Mouse (Mus musculus): ENCODE measurements at regions not wholly inside any gene's neighbourhood (a gene's known extent, or its start where the extent isn't known, plus 50 kb on each side); places are given as distances from the start of the nearest gene placed in this dataset.
A peak's percentile ranks its signal among the peaks of the same experiment; 100 is the strongest.
"Not testable (repeated sequence)": the region's sequence is repeated elsewhere in the genome, so short reads cannot be mapped to it uniquely, and the experiment has no call there.

- H3K4me1 ChIP-seq (ENCODE audit: control insufficient read depth, insufficient read depth, low read length), result no peaks in the 10 kb centered on the region
- no peak overlapping the region for H3K27ac ChIP-seq (replicated peaks; ENCODE audit: low read depth, low read length)
- no peaks in the 10 kb centered on the region for H3K36me3 ChIP-seq (ENCODE audit: control insufficient read depth, insufficient read depth, low read length)
- H3K9me3 ChIP-seq (ENCODE audit: control insufficient read depth, low read length), result no peaks in the 10 kb centered on the region
- ATAC-seq (ENCODE audit: low read depth) (no peak), DNase-seq (ENCODE audit: low spot score) (no peak)
- no peaks in the 10 kb centered on the region for H3K27me3 ChIP-seq (replicated peaks; ENCODE audit: control insufficient read depth, insufficient read depth, low read length)
- no peak overlapping the region for H3K4me2 ChIP-seq (ENCODE audit: low read depth, low read length)
- no peak overlapping the region for H3K4me3 ChIP-seq (ENCODE audit: low read depth, low read length)
- 72% methylated on average over 11 of the region's 11 CpGs for WGBS
- no peak overlapping the region for H3K9ac ChIP-seq (ENCODE audit: low read depth, low read length)
Observed at GRCm38 (mm10) chr1:152231717-152232202, 141.8 kb upstream of the 1700025G04Rik start.

- Histone ChIP-seq H3K27ac (replicated peaks; ENCODE audit: low read depth, low read length) (no peak overlapping the region), H3K36me3 (ENCODE audit: control insufficient read depth, insufficient read depth, low read length) (no peaks in the 10 kb centered on the region), H3K4me1 (ENCODE audit: control insufficient read depth, insufficient read depth, low read length) (no peaks in the 10 kb centered on the region), H3K4me3 (ENCODE audit: low read depth, low read length) (no peak overlapping the region), H3K9me3 (ENCODE audit: control insufficient read depth, low read length) (no peaks in the 10 kb centered on the region; the same call in 1 of the 2 replicates), H3K4me2 (ENCODE audit: low read depth, low read length) (no peak overlapping the region), H3K9ac (ENCODE audit: low read depth, low read length) (no peak overlapping the region), H3K27me3 (replicated peaks; ENCODE audit: control insufficient read depth, insufficient read depth, low read length) (no peaks in the 10 kb centered on the region)
- ATAC-seq (ENCODE audit: low read depth) (no peak; the same call in 1 of the 2 replicates), DNase-seq (ENCODE audit: low spot score) (no peak)
- WGBS, result 67% methylated on average over 2 of the region's 2 CpGs
Observed at GRCm38 (mm10) chr1:152229709-152230108, 139.8 kb upstream of the 1700025G04Rik start.

GRCm38 (mm10) chr1:152226049-152226448 is 136.1 kb upstream of the 1700025G04Rik start:
- H3K4me3 ChIP-seq (ENCODE audit: low read depth, low read length), result no peak overlapping the region
- H3K9me3 ChIP-seq (ENCODE audit: control insufficient read depth, low read length), result peaks cover 4% of the 10 kb centered on the region; the same call in 1 of the 2 replicates
- H3K4me1 ChIP-seq (ENCODE audit: control insufficient read depth, insufficient read depth, low read length), result peaks cover 4% of the 10 kb centered on the region; the same call in 1 of the 2 replicates
- H3K27ac ChIP-seq (replicated peaks; ENCODE audit: low read depth, low read length), result no peak overlapping the region
- H3K4me2 ChIP-seq (ENCODE audit: low read depth, low read length), result no peak overlapping the region
- ATAC-seq (ENCODE audit: low read depth) (no peak), DNase-seq (ENCODE audit: low spot score) (peak; percentile 68)
- H3K36me3 ChIP-seq (ENCODE audit: control insufficient read depth, insufficient read depth, low read length), result no peaks in the 10 kb centered on the region
- WGBS, result 71% methylated on average over 3 of the region's 3 CpGs
- no peaks in the 10 kb centered on the region for H3K27me3 ChIP-seq (replicated peaks; ENCODE audit: control insufficient read depth, insufficient read depth, low read length)
- H3K9ac ChIP-seq (ENCODE audit: low read depth, low read length), result no peak overlapping the region

- Histone ChIP-seq H3K4me1 (ENCODE audit: control insufficient read depth, insufficient read depth, low read length) (peaks cover 4% of the 10 kb centered on the region; the same call in 1 of the 2 replicates), H3K4me3 (ENCODE audit: low read depth, low read length) (no peak overlapping the region), H3K27ac (replicated peaks; ENCODE audit: low read depth, low read length) (no peak overlapping the region), H3K36me3 (ENCODE audit: control insufficient read depth, insufficient read depth, low read length) (no peaks in the 10 kb centered on the region), H3K9ac (ENCODE audit: low read depth, low read length) (no peak overlapping the region), H3K27me3 (replicated peaks; ENCODE audit: control insufficient read depth, insufficient read depth, low read length) (no peaks in the 10 kb centered on the region), H3K9me3 (ENCODE audit: control insufficient read depth, low read length) (peaks cover 4% of the 10 kb centered on the region; the same call in 1 of the 2 replicates), H3K4me2 (ENCODE audit: low read depth, low read length) (no peak overlapping the region)
- WGBS, result 65% methylated on average over 1 of the region's 1 CpGs
- ATAC-seq (ENCODE audit: low read depth), result no peak; the same call in 1 of the 2 replicates
- DNase-seq (ENCODE audit: low spot score), result no peak
Observed at GRCm38 (mm10) chr1:152223666-152224065, 133.7 kb upstream of the 1700025G04Rik start.

- WGBS, result 71% methylated on average over 14 of the region's 14 CpGs
- H3K27me3 ChIP-seq (replicated peaks; ENCODE audit: control insufficient read depth, insufficient read depth, low read length), result no peaks in the 10 kb centered on the region
- H3K4me3 ChIP-seq (ENCODE audit: low read depth, low read length), result no peak overlapping the region
- H3K36me3 ChIP-seq (ENCODE audit: control insufficient read depth, insufficient read depth, low read length), result no peaks in the 10 kb centered on the region
- no peak overlapping the region for H3K27ac ChIP-seq (replicated peaks; ENCODE audit: low read depth, low read length)
- ATAC-seq (ENCODE audit: low read depth) (no peak), DNase-seq (ENCODE audit: low spot score) (no peak)
- H3K4me1 ChIP-seq (ENCODE audit: control insufficient read depth, insufficient read depth, low read length), result peaks cover 4% of the 10 kb centered on the region; the same call in 1 of the 2 replicates
- no peak overlapping the region for H3K9ac ChIP-seq (ENCODE audit: low read depth, low read length)
- peaks cover 4% of the 10 kb centered on the region; the same call in 1 of the 2 replicates for H3K9me3 ChIP-seq (ENCODE audit: control insufficient read depth, low read length)
- H3K4me2 ChIP-seq (ENCODE audit: low read depth, low read length), result no peak overlapping the region
Observed at GRCm38 (mm10) chr1:152220804-152221565, 131.1 kb upstream of the 1700025G04Rik start.

GRCm38 (mm10) chr1:152219752-152220151 is 129.8 kb upstream of the 1700025G04Rik start:
- not testable (repeated sequence) for H3K27ac ChIP-seq (replicated peaks; ENCODE audit: low read depth, low read length); H3K36me3 ChIP-seq (ENCODE audit: control insufficient read depth, insufficient read depth, low read length); H3K4me1 ChIP-seq (ENCODE audit: control insufficient read depth, insufficient read depth, low read length); H3K4me3 ChIP-seq (ENCODE audit: low read depth, low read length); H3K27me3 ChIP-seq (replicated peaks; ENCODE audit: control insufficient read depth, insufficient read depth, low read length); H3K9me3 ChIP-seq (ENCODE audit: control insufficient read depth, low read length); H3K4me2 ChIP-seq (ENCODE audit: low read depth, low read length); H3K9ac ChIP-seq (ENCODE audit: low read depth, low read length)
- WGBS, result 34% methylated on average over 5 of the region's 5 CpGs
- ATAC-seq (ENCODE audit: low read depth) (peak; percentile 69; the same call in 1 of the 2 replicates), DNase-seq (ENCODE audit: low spot score) (peak; percentile 81)

GRCm38 (mm10) chr1:152217404-152217803 is 127.5 kb upstream of the 1700025G04Rik start:
- DNase-seq (ENCODE audit: low spot score), result peak; percentile 74
- no peaks in the 10 kb centered on the region for H3K9me3 ChIP-seq (ENCODE audit: control insufficient read depth, low read length)
- no peaks in the 10 kb centered on the region for H3K4me1 ChIP-seq (ENCODE audit: control insufficient read depth, insufficient read depth, low read length)
- ATAC-seq (ENCODE audit: low read depth), result 0 out of 2 replicates have a peak, but pooled peaks have one; percentile 26
- 52% methylated on average over 4 of the region's 4 CpGs for WGBS
- no peak overlapping the region for H3K4me3 ChIP-seq (ENCODE audit: low read depth, low read length)
- no peak overlapping the region for H3K4me2 ChIP-seq (ENCODE audit: low read depth, low read length)
- no peak overlapping the region for H3K9ac ChIP-seq (ENCODE audit: low read depth, low read length)
- H3K27me3 ChIP-seq (replicated peaks; ENCODE audit: control insufficient read depth, insufficient read depth, low read length), result no peaks in the 10 kb centered on the region
- H3K27ac ChIP-seq (replicated peaks; ENCODE audit: low read depth, low read length), result no peak overlapping the region
- no peaks in the 10 kb centered on the region for H3K36me3 ChIP-seq (ENCODE audit: control insufficient read depth, insufficient read depth, low read length)

- 69% methylated on average over 2 of the region's 2 CpGs for WGBS
- no peak for DNase-seq (ENCODE audit: low spot score)
Observed at GRCm38 (mm10) chr1:152214376-152214775, 124.5 kb upstream of the 1700025G04Rik start.

More at GRCm38 (mm10) chr1:152214376-152214775, 124.5 kb upstream of the 1700025G04Rik start:
- no peak for ATAC-seq (ENCODE audit: low read depth)
- Histone ChIP-seq H3K27ac (replicated peaks; ENCODE audit: low read depth, low read length) (no peak overlapping the region), H3K36me3 (ENCODE audit: control insufficient read depth, insufficient read depth, low read length) (no peaks in the 10 kb centered on the region), H3K4me3 (ENCODE audit: low read depth, low read length) (no peak overlapping the region), H3K27me3 (replicated peaks; ENCODE audit: control insufficient read depth, insufficient read depth, low read length) (no peaks in the 10 kb centered on the region), H3K9me3 (ENCODE audit: control insufficient read depth, low read length) (peaks cover 1% of the 10 kb centered on the region; the same call in 1 of the 2 replicates), H3K9ac (ENCODE audit: low read depth, low read length) (no peak overlapping the region), H3K4me1 (ENCODE audit: control insufficient read depth, insufficient read depth, low read length) (no peaks in the 10 kb centered on the region), H3K4me2 (ENCODE audit: low read depth, low read length) (no peak overlapping the region)
